Mouse (Mus musculus) heart, adult 2 months (tissue): ENCODE results near the gene St7l. TPM values are rescaled to one million over a fixed set of nuclear protein-coding genes. Genes with fewer than 3 reads are reported as not detected.

ENCODE experiments used
- DNase-seq, 2 experiments: peaks; one replicate each; pipeline ENCODE4 v3.0.0; 2021
- H3K27ac ChIP-seq: fragments of 200-600 bp; 2 replicates; pipeline ENCODE4 v1.8.1; 2022
- H3K27me3 ChIP-seq: fragments of 200-500 bp; 2 replicates; pipeline ENCODE4 v1.6.1; 2012; ENCODE audit warnings: mild to moderate bottlenecking, low read length, inconsistent platforms, mixed read lengths; ENCODE audit not compliant: control insufficient read depth, insufficient read depth
- H3K36me3 ChIP-seq: fragments of 200-500 bp; 2 replicates; pipeline ENCODE4 v1.6.1; 2012; ENCODE audit warnings: low read length, inconsistent platforms; ENCODE audit not compliant: control insufficient read depth, insufficient read depth
- H3K4me1 ChIP-seq: fragments of 200-500 bp; 2 replicates; pipeline ENCODE4 v1.6.1; 2011; ENCODE audit warnings: low read length; ENCODE audit not compliant: control insufficient read depth, insufficient read depth
- H3K4me3 ChIP-seq: fragments of 200-600 bp; 2 replicates; pipeline ENCODE4 v1.8.1; 2022
- H3K79me2 ChIP-seq: fragments of 200-500 bp; replicated peaks from 2 replicates; pipeline ENCODE4 v1.6.1; 2012; ENCODE audit warnings: mild to moderate bottlenecking, inconsistent platforms, low read length, moderate library complexity, mixed read lengths; ENCODE audit not compliant: control insufficient read depth, insufficient read depth
- H3K9ac ChIP-seq: fragments of 200-500 bp; 2 replicates; pipeline ENCODE4 v1.6.1; 2012; ENCODE audit warnings: low read depth, mild to moderate bottlenecking, control low read depth, inconsistent platforms, low read length, mixed read lengths
- CTCF ChIP-seq: fragments of 200-600 bp; IDR thresholded peaks from 2 replicates; pipeline ENCODE4 v1.8.1; 2022; ENCODE audit warnings: antibody characterized with exemption, mild to moderate bottlenecking, moderate library complexity
- EP300 ChIP-seq: fragments of 200-500 bp; IDR thresholded peaks from 2 replicates; pipeline ENCODE4 v1.6.1; 2011; ENCODE audit warnings: low read depth, low read length, control low read depth; ENCODE audit not compliant: insufficient read depth
- POLR2A ChIP-seq: fragments of 200-500 bp; IDR thresholded peaks from 2 replicates; pipeline ENCODE4 v1.6.1; 2011; ENCODE audit warnings: mild to moderate bottlenecking, low read depth, low read length, control low read depth; ENCODE audit not compliant: insufficient read depth
- WGBS: fragments of 180-500 bp; shearing (Covaris S2); methylation state at CpG from one replicate; pipeline ENCODE4 v1.1.7; 2018; 5-methylcytosine and 5-hydroxymethylcytosine counted together
- intact Hi-C: fragments of 180-260 bp; cut with DNase I; formaldehyde crosslinking; loops from one replicate; pipeline ENCODE4 v1.15.1; 2025
- polyA plus RNA-seq: library from polyadenylated mRNA; depleted of rRNA; stranded (reverse); fragments of >200 nt; gene quantifications from 2 replicates; pipeline ENCODE4 v1.2.3, GENCODE M21; 2012
- total RNA-seq, 2 experiments: library from RNA; stranded (reverse); gene quantifications; 2 replicates each; pipeline ENCODE4 v1.2.3; 2021

St7l gene
- total and polyA plus RNA-seq, 3 experiments, result 3.7 to 19.3 (median 16.7) TPM

DNA sequence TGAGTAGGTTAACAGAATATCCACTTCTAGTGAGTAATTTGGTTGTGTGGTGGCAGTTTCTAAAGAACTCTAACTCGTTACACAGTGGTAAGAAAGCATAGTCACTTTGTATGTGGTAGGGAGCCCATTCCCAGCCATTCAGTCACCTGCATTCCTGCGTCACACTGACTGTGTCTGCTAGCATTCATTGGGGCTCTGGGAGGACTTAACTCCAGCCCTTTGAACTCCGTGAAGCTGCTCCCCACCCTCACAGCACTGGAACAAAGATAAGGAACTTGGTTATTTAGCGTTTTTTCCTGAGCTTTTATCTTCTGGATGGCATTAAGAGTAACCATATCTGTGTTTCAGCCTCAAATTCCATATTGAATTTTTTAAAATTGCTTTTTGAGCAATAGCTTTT is 74.5 kb downstream of the St7l start:
- H3K9ac ChIP-seq, result no peak overlapping the region
- intact Hi-C loops, result no loop called here
- WGBS, result 69% methylated on average over 4 of the region's 4 CpGs
- H3K4me3 ChIP-seq, result no peak overlapping the region
- no peaks in the 10 kb centered on the region for H3K27me3 ChIP-seq
- TF ChIP-seq EP300 (no peak), CTCF (no peak), POLR2A (no peak)
- H3K36me3 ChIP-seq, result peaks cover 4% of the 10 kb centered on the region
- no peak overlapping the region for H3K27ac ChIP-seq
- no peaks in the 10 kb centered on the region for H3K79me2 ChIP-seq
- no peak for DNase-seq
- H3K4me1 ChIP-seq, result peaks cover 2% of the 10 kb centered on the region

DNA sequence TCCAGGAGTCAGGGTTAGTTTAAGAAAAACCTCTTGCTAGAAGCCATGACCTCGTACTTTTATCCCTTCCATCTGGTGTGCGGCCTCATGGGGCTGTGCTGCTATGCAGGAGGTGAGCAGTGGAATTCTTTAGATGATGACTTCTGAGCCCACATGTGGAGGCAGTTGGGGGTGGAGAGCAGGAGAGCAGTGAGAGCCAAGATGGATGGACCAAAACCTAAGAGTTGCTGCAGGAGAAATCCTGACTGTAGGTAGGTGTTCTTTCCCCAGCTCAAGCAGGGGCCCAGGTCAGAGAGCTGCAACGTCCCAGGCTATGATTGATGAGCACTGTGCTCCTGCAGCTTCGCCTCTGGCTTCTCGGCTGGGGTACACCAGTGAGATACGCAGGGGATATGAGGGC is 76.9 kb downstream of the St7l start:
- intact Hi-C loops, result no loop called here
- H3K27ac ChIP-seq, result no peak overlapping the region
- H3K9ac ChIP-seq, result no peak overlapping the region
- H3K79me2 ChIP-seq, result no peaks in the 10 kb centered on the region
- no peak overlapping the region for H3K4me3 ChIP-seq
- DNase-seq, result no peak
- 77% methylated on average over 6 of the region's 6 CpGs for WGBS
- TF ChIP-seq POLR2A (no peak), CTCF (no peak), EP300 (no peak)
- no peaks in the 10 kb centered on the region for H3K27me3 ChIP-seq
- H3K4me1 ChIP-seq, result peaks cover 2% of the 10 kb centered on the region
- H3K36me3 ChIP-seq, result peaks cover 4% of the 10 kb centered on the region

DNA sequence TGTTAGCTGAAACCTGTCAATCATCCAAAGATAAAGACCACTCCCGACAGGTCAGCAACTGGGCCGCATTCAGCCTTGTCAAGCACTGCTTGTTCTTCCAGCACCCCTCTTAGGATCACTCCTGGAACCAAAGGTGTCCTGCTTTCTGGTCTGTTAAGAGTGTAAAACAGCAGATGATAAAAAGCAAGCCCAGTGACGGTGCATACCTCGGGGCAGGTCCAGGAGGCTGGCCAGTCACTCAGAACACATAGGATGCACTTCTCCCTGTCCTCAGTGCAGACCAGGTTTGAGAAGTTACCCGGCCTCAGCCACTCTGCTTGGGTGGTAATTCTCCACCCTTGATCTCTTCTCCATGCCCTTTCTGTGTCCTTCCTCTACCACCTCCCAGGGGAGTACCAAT is 78.9 kb downstream of the St7l start:
- no peak overlapping the region for H3K4me3 ChIP-seq
- no peak overlapping the region for H3K27ac ChIP-seq
- H3K79me2 ChIP-seq, result no peaks in the 10 kb centered on the region
- H3K36me3 ChIP-seq, result peaks cover 2% of the 10 kb centered on the region
- H3K27me3 ChIP-seq, result no peaks in the 10 kb centered on the region
- TF ChIP-seq EP300, result no peak
- TF ChIP-seq POLR2A, result no peak
- TF ChIP-seq CTCF, result no peak
- intact Hi-C loops, result no loop called here
- no peak overlapping the region for H3K9ac ChIP-seq
- peaks cover 2% of the 10 kb centered on the region for H3K4me1 ChIP-seq
- no peak for DNase-seq
- WGBS, result 62% methylated on average over 5 of the region's 5 CpGs

DNA sequence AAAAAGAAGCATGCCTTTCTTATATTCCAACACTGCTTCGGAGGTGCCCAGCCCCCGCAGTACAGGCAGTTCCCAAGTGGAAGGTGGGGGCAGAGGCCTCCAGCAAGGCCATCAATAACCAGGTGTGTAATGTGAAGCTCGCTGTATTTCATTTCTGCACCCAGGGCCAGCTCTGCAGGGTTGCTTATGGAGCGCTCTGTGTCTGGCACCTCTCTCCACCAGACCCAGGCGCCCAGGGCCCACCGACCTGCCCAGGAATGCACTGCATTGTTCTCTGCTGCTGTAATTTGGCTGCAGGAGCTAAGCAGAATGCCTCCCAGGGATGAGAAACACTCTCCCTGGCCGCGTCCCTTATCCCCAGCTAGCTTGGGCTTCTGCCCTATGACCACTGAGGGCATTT is 79.5 kb downstream of the St7l start:
- 72% methylated on average over 8 of the region's 8 CpGs for WGBS
- intact Hi-C loops, result no loop called here
- Histone ChIP-seq H3K4me3 (no peak overlapping the region), H3K4me1 (peaks cover 2% of the 10 kb centered on the region), H3K27ac (no peak overlapping the region), H3K79me2 (no peaks in the 10 kb centered on the region), H3K9ac (no peak overlapping the region), H3K27me3 (no peaks in the 10 kb centered on the region), H3K36me3 (peaks cover 2% of the 10 kb centered on the region)
- no peak for DNase-seq
- TF ChIP-seq CTCF, result no peak
- no peak for TF ChIP-seq EP300
- no peak for TF ChIP-seq POLR2A

DNA sequence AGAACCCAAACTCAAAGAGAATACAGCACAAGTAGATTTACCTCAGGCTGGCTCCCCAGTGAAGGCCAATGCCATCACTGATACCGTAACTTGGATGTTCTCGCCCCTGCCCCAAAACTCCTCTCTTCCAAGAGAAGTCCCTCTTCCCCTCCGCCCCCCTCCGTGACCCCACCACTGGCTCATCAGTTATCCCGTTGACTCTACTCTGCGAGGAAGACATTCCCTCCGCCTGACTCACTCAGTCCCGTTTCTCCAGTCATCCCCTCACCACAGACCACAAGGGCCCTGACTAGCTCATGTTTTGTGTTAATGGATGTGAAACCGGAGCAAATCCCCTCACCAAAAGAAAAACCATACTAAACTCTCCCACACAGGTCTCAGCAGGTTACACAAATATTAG is 81.1 kb downstream of the St7l start:
- DNase-seq, result no peak
- no peaks in the 10 kb centered on the region for H3K27me3 ChIP-seq
- H3K4me3 ChIP-seq, result no peak overlapping the region
- no peak overlapping the region for H3K27ac ChIP-seq
- intact Hi-C loops, result no loop called here
- peaks cover 2% of the 10 kb centered on the region for H3K4me1 ChIP-seq
- 83% methylated on average over 9 of the region's 9 CpGs for WGBS
- H3K9ac ChIP-seq, result no peak overlapping the region
- TF ChIP-seq EP300, result no peak
- no peak for TF ChIP-seq CTCF
- TF ChIP-seq POLR2A, result no peak
- H3K79me2 ChIP-seq, result no peaks in the 10 kb centered on the region
- no peaks in the 10 kb centered on the region; the same call in 1 of the 2 replicates for H3K36me3 ChIP-seq

DNA sequence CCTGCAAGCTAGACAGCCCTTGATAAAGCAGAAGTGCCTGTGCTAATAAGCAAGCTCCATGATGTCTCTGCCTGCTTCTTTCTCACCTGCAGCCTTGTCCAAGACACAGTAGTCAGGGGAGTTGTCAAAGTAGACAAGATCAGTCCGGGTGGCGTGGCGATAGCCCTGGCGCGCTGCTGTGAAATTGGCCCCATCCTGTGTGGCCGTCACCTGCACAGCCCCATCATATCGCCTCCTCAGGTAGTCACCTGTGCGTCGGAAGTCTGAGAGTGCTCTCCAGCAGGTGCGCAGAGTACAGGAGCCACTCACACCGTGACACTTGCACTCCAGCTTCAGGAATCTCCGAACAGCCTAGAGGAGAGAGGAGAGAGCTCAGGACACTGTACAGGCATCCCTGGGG is 87.1 kb downstream of the St7l start:
- DNase-seq, result no peak
- TF ChIP-seq POLR2A (no peak), EP300 (no peak), CTCF (no peak)
- Histone ChIP-seq H3K27me3 (no peaks in the 10 kb centered on the region), H3K4me1 (no peaks in the 10 kb centered on the region), H3K9ac (no peak overlapping the region), H3K36me3 (no peaks in the 10 kb centered on the region), H3K79me2 (no peaks in the 10 kb centered on the region), H3K4me3 (no peak overlapping the region), H3K27ac (no peak overlapping the region)
- intact Hi-C loops, result no loop called here
- WGBS, result 95% methylated on average over 12 of the region's 12 CpGs
